Mouse (Mus musculus) kidney, embryonic 14.5 days (tissue): ENCODE data around the gene Orai3. TPM values are rescaled to one million over a fixed set of nuclear protein-coding genes. Genes with fewer than 3 reads are reported as not detected.

ENCODE experiments used
- ATAC-seq: fragments of 200-750 bp; cut with Nextera tagmentation; 2 replicates; pipeline ENCODE4 v1.8.0; 2017; ENCODE audit warnings: moderate number of reproducible peaks, mild to moderate bottlenecking, moderate TSS enrichment, moderate library complexity; ENCODE audit not compliant: low FRiP score, low TSS enrichment
- H3K27ac ChIP-seq: fragments of 300-500 bp; sonication (generic); 2 replicates; pipeline ENCODE4 v1.5.1; 2014; ENCODE audit warnings: low read depth, mild to moderate bottlenecking, low read length, moderate library complexity, mixed read lengths
- H3K27me3 ChIP-seq: fragments of 300-500 bp; sonication (generic); 2 replicates; pipeline ENCODE4 v1.6.1; 2014; ENCODE audit warnings: mild to moderate bottlenecking, low read length; ENCODE audit not compliant: control insufficient read depth, insufficient read depth
- H3K36me3 ChIP-seq: fragments of 300-500 bp; sonication (generic); 2 replicates; pipeline ENCODE4 v1.6.1; 2014; ENCODE audit warnings: low read length, mixed read lengths; ENCODE audit not compliant: control insufficient read depth, insufficient read depth
- H3K4me1 ChIP-seq: fragments of 300-500 bp; sonication (generic); 2 replicates; pipeline ENCODE4 v1.6.1; 2014; ENCODE audit warnings: low read length, mixed read lengths; ENCODE audit not compliant: control insufficient read depth, insufficient read depth
- H3K4me2 ChIP-seq: fragments of 300-500 bp; sonication (generic); replicated peaks from 2 replicates; pipeline ENCODE4 v1.6.1; 2014; ENCODE audit warnings: low read depth, mild to moderate bottlenecking, low read length
- H3K4me3 ChIP-seq: fragments of 300-500 bp; sonication (generic); 2 replicates; pipeline ENCODE4 v1.5.1; 2014; ENCODE audit warnings: mild to moderate bottlenecking, low read length
- H3K9ac ChIP-seq: fragments of 300-500 bp; sonication (generic); 2 replicates; pipeline ENCODE4 v1.6.1; 2014; ENCODE audit warnings: low read depth, mild to moderate bottlenecking, low read length, moderate library complexity
- H3K9me3 ChIP-seq: fragments of 300-500 bp; sonication (generic); 2 replicates; pipeline ENCODE4 v1.6.1; 2016; ENCODE audit warnings: low read length; ENCODE audit not compliant: control insufficient read depth
- WGBS: fragments of 180-500 bp; shearing (Covaris S2); extraction: QIAGEN DNeasy Blood & Tissue Kit; methylation state at CpG from one replicate; pipeline ENCODE4 v1.1.7; 2014; 5-methylcytosine and 5-hydroxymethylcytosine counted together
- polyA plus RNA-seq: library from polyadenylated mRNA; unstranded; fragments of >200 nt; fragmentation: Nextera tagmentation; extraction: Ambion mirVana; gene quantifications from 2 replicates; pipeline ENCODE4 v1.2.1, GENCODE M21; 2014

Gene Orai3
- polyA plus RNA-seq, 1 experiment from 2014 or later: 19.7 TPM

DNA sequence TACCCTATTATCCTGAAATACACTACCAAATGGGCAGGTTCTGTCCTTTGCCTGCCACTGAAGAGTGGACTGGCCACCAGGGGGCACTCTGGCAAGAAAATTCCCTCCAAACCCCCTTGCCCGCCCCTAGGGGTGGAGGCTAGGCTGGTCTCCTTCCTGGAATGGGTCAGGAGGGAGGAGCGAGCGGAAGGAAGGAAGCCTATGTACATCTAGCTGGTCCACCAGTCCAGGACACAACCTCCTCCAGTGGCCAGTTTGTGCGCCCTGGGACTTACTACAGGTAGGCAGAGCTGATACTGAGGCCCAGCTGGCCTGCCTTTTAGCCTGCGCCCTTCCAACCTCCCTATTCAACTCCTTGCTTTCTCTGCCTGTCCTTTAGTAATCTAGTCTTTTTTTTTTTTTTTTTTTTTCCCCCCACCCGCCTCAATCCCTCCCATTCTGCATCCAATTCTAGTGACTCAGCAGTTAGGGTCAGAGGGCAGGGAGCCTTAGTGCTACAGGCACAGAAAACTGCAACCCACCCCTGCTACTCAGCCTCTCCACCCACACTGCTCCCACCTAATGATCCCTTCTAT, 30.9 kb downstream of the Orai3 start, which contains the start of gene Hsd3b7:
Hsd3b7 (plus strand) TSS at position 170 of the 575 bp plus-strand sequence.
- Histone ChIP-seq H3K27ac (peak within 1 kb of the TSS; percentile 33; the same call in 1 of the 2 replicates), H3K4me1 (no peaks in the 10 kb centered on the region), H3K9me3 (no peaks in the 10 kb centered on the region), H3K9ac (peak within 1 kb of the TSS; percentile 32), H3K4me3 (peak within 1 kb of the TSS; percentile 5; the same call in 1 of the 2 replicates), H3K36me3 (peaks cover 46% of the 10 kb centered on the region), H3K27me3 (no peaks in the 10 kb centered on the region), H3K4me2 (peak within 1 kb of the TSS; percentile 25; the same call in 1 of the 2 replicates)
- WGBS: 20% methylated on average over 6 of the region's 6 CpGs
- ATAC-seq: peak; percentile 86

- peak overlapping the region; percentile 33; the same call in 1 of the 2 replicates for H3K27ac ChIP-seq
- H3K9ac ChIP-seq: peak overlapping the region; percentile 32; the same call in 1 of the 2 replicates
- no peaks in the 10 kb centered on the region for H3K27me3 ChIP-seq
- H3K4me1 ChIP-seq: no peaks in the 10 kb centered on the region
- peak overlapping the region; percentile 5; the same call in 1 of the 2 replicates for H3K4me3 ChIP-seq
- 0 out of 2 replicates have a peak, but pooled peaks have one; percentile 8 for ATAC-seq
- peaks cover 40% of the 10 kb centered on the region for H3K36me3 ChIP-seq
- peak overlapping the region; percentile 25; the same call in 1 of the 2 replicates for H3K4me2 ChIP-seq
- no peaks in the 10 kb centered on the region for H3K9me3 ChIP-seq
- WGBS: 91% methylated on average over 8 of the region's 8 CpGs
Observed at GRCm38 (mm10) chr7:127801010-127801621, 31.5 kb downstream of the Orai3 start.

DNA sequence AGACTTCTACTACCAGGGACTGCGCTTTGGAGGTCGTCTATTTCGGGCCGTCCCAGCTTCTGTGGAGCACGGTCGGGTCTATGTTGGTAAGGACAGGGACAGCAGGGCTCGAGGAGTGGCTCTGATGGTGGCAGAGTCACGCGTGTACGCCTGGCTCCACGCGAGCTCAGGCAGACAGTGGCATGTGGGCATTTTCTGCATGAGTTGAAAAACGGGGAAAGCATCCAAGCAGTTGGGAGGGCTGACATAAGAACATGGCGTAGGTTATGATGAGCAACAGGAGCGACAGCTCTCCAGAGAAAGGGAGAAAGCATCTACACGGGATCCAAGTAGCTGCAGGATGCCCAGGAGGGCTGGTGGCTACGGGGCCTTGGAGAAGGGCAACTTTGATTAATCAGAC, 32.7 kb downstream of the Orai3 start:
- no peak overlapping the region for H3K27ac ChIP-seq
- H3K4me3 ChIP-seq: no peak overlapping the region
- no peaks in the 10 kb centered on the region for H3K27me3 ChIP-seq
- H3K9me3 ChIP-seq: no peaks in the 10 kb centered on the region
- no peak overlapping the region for H3K4me2 ChIP-seq
- 94% methylated on average over 17 of the region's 17 CpGs for WGBS
- no peak for ATAC-seq
- peaks cover 28% of the 10 kb centered on the region for H3K36me3 ChIP-seq
- no peak overlapping the region for H3K9ac ChIP-seq
- no peaks in the 10 kb centered on the region for H3K4me1 ChIP-seq

DNA sequence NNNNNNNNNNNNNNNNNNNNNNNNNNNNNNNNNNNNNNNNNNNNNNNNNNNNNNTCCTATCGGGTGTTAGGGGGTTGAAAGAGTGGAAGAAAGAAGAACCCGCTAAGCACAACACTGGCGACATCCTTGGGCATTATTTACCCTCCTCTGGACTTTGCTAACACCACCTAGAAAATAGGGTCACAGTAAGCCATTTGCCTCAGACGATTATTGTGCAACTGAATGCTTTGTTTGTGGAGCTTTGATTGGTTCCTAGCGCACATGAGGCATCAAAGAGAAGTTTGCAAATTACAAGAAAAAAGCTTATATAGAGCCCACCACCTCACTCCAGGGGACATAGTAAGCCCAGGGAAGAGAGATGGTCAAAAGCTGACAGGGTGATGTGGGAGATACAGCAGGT, 39.2 kb downstream of the Orai3 start:
- no peak overlapping the region for H3K27ac ChIP-seq
- H3K4me3 ChIP-seq: no peak overlapping the region
- H3K36me3 ChIP-seq: no peaks in the 10 kb centered on the region; the same call in 1 of the 2 replicates
- H3K9ac ChIP-seq: no peak overlapping the region
- H3K4me1 ChIP-seq: no peaks in the 10 kb centered on the region
- H3K9me3 ChIP-seq: no peaks in the 10 kb centered on the region
- ATAC-seq: no peak
- WGBS: 66% methylated on average over 5 of the region's 5 CpGs
- H3K4me2 ChIP-seq: no peak overlapping the region
- H3K27me3 ChIP-seq: no peaks in the 10 kb centered on the region

- Histone ChIP-seq H3K4me3 (no peak overlapping the region), H3K4me2 (no peak overlapping the region), H3K9ac (no peak overlapping the region), H3K9me3 (no peaks in the 10 kb centered on the region), H3K27me3 (no peaks in the 10 kb centered on the region), H3K27ac (no peak overlapping the region), H3K36me3 (no peaks in the 10 kb centered on the region; the same call in 1 of the 2 replicates), H3K4me1 (no peaks in the 10 kb centered on the region)
- no peak for ATAC-seq
- 97% methylated on average over 1 of the region's 1 CpGs for WGBS
Observed at GRCm38 (mm10) chr7:127809846-127810245, 40.2 kb downstream of the Orai3 start.

GRCm38 (mm10) chr7:127810650-127811049, 41.0 kb downstream of the Orai3 start:
- Histone ChIP-seq H3K4me1 (peaks cover 2% of the 10 kb centered on the region; the same call in 1 of the 2 replicates), H3K27me3 (no peaks in the 10 kb centered on the region), H3K4me2 (no peak overlapping the region), H3K9me3 (no peaks in the 10 kb centered on the region), H3K36me3 (no peaks in the 10 kb centered on the region; the same call in 1 of the 2 replicates), H3K4me3 (no peak overlapping the region), H3K9ac (no peak overlapping the region), H3K27ac (no peak overlapping the region)
- no peak for ATAC-seq
- WGBS: 88% methylated on average over 10 of the region's 10 CpGs

GRCm38 (mm10) chr7:127811240-127811639, 41.6 kb downstream of the Orai3 start:
- H3K9ac ChIP-seq: no peak overlapping the region
- no peaks in the 10 kb centered on the region for H3K27me3 ChIP-seq
- no peak overlapping the region for H3K4me3 ChIP-seq
- H3K4me2 ChIP-seq: no peak overlapping the region
- ATAC-seq: no peak
- no peaks in the 10 kb centered on the region; the same call in 1 of the 2 replicates for H3K36me3 ChIP-seq
- no peaks in the 10 kb centered on the region for H3K9me3 ChIP-seq
- no peak overlapping the region for H3K27ac ChIP-seq
- H3K4me1 ChIP-seq: peaks cover 5% of the 10 kb centered on the region; the same call in 1 of the 2 replicates
- 77% methylated on average over 4 of the region's 4 CpGs for WGBS

- Histone ChIP-seq H3K4me1 (peaks cover 5% of the 10 kb centered on the region; the same call in 1 of the 2 replicates), H3K27ac (no peak overlapping the region), H3K27me3 (no peaks in the 10 kb centered on the region), H3K36me3 (no peaks in the 10 kb centered on the region; the same call in 1 of the 2 replicates), H3K9me3 (no peaks in the 10 kb centered on the region), H3K9ac (no peak overlapping the region), H3K4me3 (no peak overlapping the region), H3K4me2 (no peak overlapping the region)
- no peak for ATAC-seq
- 91% methylated on average over 3 of the region's 3 CpGs for WGBS
Observed at GRCm38 (mm10) chr7:127812292-127812691, 42.7 kb downstream of the Orai3 start.

- WGBS: 59% methylated on average over 4 of the region's 4 CpGs
- H3K4me1 ChIP-seq: peaks cover 5% of the 10 kb centered on the region; the same call in 1 of the 2 replicates
- no peak overlapping the region for H3K9ac ChIP-seq
- no peak overlapping the region; the same call in 1 of the 2 replicates for H3K27ac ChIP-seq
- H3K27me3 ChIP-seq: no peaks in the 10 kb centered on the region
- ATAC-seq: no peak
- H3K4me3 ChIP-seq: no peak overlapping the region
- no peaks in the 10 kb centered on the region; the same call in 1 of the 2 replicates for H3K36me3 ChIP-seq
- no peak overlapping the region for H3K4me2 ChIP-seq
- no peaks in the 10 kb centered on the region for H3K9me3 ChIP-seq
Observed at GRCm38 (mm10) chr7:127813821-127814220, 44.2 kb downstream of the Orai3 start.
